Mouse (Mus musculus) lung, postnatal 0 days (tissue): ENCODE measurements around the gene Nid2.
A peak's percentile ranks its signal among the peaks of the same experiment; 100 is the strongest.

ENCODE experiments used
- CTCF ChIP-seq: IDR thresholded peaks from 2 replicates; pipeline ENCODE4 v1.5.1; 2016; ENCODE audit warnings: antibody characterized with exemption, mild to moderate bottlenecking
- EP300 ChIP-seq: IDR thresholded peaks from 2 replicates; pipeline ENCODE4 v1.6.1; 2016; ENCODE audit warnings: antibody characterized with exemption, mild to moderate bottlenecking, control low read depth

DNA sequence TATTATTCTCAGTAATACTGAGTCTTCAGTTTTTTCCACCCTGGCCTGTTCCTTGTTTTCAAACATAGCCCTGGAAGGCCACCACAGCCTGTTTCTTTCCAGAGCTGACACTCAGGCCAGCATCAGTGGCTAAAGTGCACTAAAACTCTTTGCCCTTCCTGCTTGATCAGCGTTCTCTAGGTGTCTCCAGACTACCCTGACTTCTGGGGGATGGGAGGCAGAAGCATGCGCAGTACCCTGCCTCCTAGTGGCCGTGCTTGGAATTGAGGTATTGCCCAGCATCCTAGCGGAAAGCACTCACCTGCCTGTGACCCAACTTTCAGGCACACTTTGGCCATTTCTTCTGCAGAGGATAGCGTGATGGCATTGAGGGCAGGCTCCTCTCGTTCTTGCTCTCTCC, 25.8 kb downstream of the Nid2 start:
- TF ChIP-seq EP300, result no peak
- TF ChIP-seq CTCF, result peak; percentile 85
